10 mouse cellular contexts compared by ENCODE assay signal in the genomic region with DNA sequence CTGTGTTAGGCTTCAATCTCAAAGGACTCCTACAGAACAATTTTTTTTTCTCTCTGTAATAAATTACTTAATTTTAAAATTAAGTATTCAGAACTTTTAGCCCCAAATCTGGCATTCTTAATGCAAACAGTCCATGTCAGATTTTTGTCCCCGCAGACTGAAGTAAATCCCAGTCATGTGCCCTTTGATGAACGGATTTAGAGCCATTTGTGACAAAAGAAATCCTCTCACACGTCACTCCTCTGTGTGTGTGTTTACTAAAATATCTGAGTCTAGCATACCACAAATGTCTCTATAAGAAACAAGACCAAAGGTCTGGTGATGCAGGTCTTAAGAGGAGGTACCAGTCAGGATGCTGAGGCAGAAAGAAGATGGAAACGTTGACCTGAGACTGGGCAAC.
DNase-seq lines count a peak whose midpoint lies in the region; ATAC-seq and TF ChIP-seq lines count a peak whose summit lies in the region.
"Had no signal": no experiment of that assay in that cellular context is flagged by ENCODE, and none has a peak within 500 bp of the region (broad histone marks: within the 10 kb centered on the region; RNA-seq: fewer than 3 reads in every experiment).

No protein-coding gene starts in this region.

- no peaks in the 10 kb centered on the region for H3K9me3 ChIP-seq in embryonic facial prominence, embryonic 13.5 days
- H3K9me3 ChIP-seq in embryonic facial prominence, embryonic 10.5 days = no peaks in the 10 kb centered on the region
- H3K9me3 ChIP-seq in limb, embryonic 13.5 days = no peaks in the 10 kb centered on the region
- H3K9me3 ChIP-seq in limb, embryonic 10.5 days (replicated peaks) = no peaks in the 10 kb centered on the region
- no peaks in the 10 kb centered on the region for H3K9me3 ChIP-seq in limb, embryonic 15.5 days
- H3K9me3 ChIP-seq in stomach, postnatal 0 days (ENCODE audit: control insufficient read depth, low read length) = no peaks in the 10 kb centered on the region
- H3K9me3 ChIP-seq: liver, embryonic 12.5 days had no signal

- peaks cover 63% of the 10 kb centered on the region for H3K4me1 ChIP-seq in embryonic facial prominence, embryonic 13.5 days
- peaks cover 47% of the 10 kb centered on the region for H3K4me1 ChIP-seq in embryonic facial prominence, embryonic 10.5 days
- H3K4me1 ChIP-seq in limb, embryonic 13.5 days = peaks cover 47% of the 10 kb centered on the region
- peaks cover 18% of the 10 kb centered on the region for H3K4me1 ChIP-seq in limb, embryonic 10.5 days
- H3K4me1 ChIP-seq in limb, embryonic 15.5 days = peaks cover 59% of the 10 kb centered on the region
- peaks cover 8% of the 10 kb centered on the region; the same call in 1 of the 2 replicates for H3K4me1 ChIP-seq in stomach, postnatal 0 days (replicated peaks; ENCODE audit: control insufficient read depth, insufficient read depth)
- H3K4me1 ChIP-seq: liver, embryonic 12.5 days had no signal

- no peak overlapping the region for H3K9ac ChIP-seq in embryonic facial prominence, embryonic 13.5 days
- no peak overlapping the region for H3K9ac ChIP-seq in limb, embryonic 13.5 days
- H3K9ac ChIP-seq in limb, embryonic 15.5 days = no peak overlapping the region
- no peak overlapping the region for H3K9ac ChIP-seq in stomach, postnatal 0 days (ENCODE audit: low read length)
- H3K9ac ChIP-seq: liver, embryonic 12.5 days had no signal

- no peak overlapping the region for H3K4me2 ChIP-seq in embryonic facial prominence, embryonic 13.5 days
- no peak overlapping the region for H3K4me2 ChIP-seq in limb, embryonic 13.5 days (replicated peaks)
- H3K4me2 ChIP-seq in limb, embryonic 15.5 days = no peak overlapping the region
- no peak overlapping the region for H3K4me2 ChIP-seq in stomach, postnatal 0 days (replicated peaks; ENCODE audit: low read depth)
- H3K4me2 ChIP-seq: liver, embryonic 12.5 days had no signal

- H3K27ac ChIP-seq in embryonic facial prominence, embryonic 13.5 days = peak overlapping the region; percentile 44; the same call in 1 of the 2 replicates
- no peak overlapping the region for H3K27ac ChIP-seq in embryonic facial prominence, embryonic 10.5 days (replicated peaks)
- H3K27ac ChIP-seq in limb, embryonic 13.5 days = peak overlapping the region; percentile 67
- H3K27ac ChIP-seq in limb, embryonic 10.5 days = no peak overlapping the region
- H3K27ac ChIP-seq in limb, embryonic 15.5 days = peak overlapping the region; percentile 79; the same call in 1 of the 2 replicates
- H3K27ac ChIP-seq in stomach, postnatal 0 days (replicated peaks) = 0 out of 2 replicates have a peak overlapping the region, but pooled peaks have one; percentile 2
- H3K27ac ChIP-seq: liver, embryonic 12.5 days had no signal

- no peak for TF ChIP-seq EP300 in stomach, postnatal 0 days (optimal IDR thresholded peaks at IDR 0.05)

- TF ChIP-seq CTCF in stomach, postnatal 0 days (IDR thresholded peaks at IDR 0.05; ENCODE audit: low read depth) = no peak

- DNase-seq in embryonic facial prominence, embryonic 10.5 days (ENCODE audit: low spot score) = no peak
- no peak for DNase-seq in limb, embryonic 10.5 days (ENCODE audit: low spot score)
- DNase-seq in stomach, postnatal 0 days (ENCODE audit: low spot score) = no peak
- DNase-seq in embryo, embryonic 9.5 days (ENCODE audit: extremely low spot score) = no peak
- DNase-seq in spleen, postnatal 14 days (ENCODE audit: low spot score in 2 of 2) = no peak

- H3K27me3 ChIP-seq in embryonic facial prominence, embryonic 13.5 days = no peaks in the 10 kb centered on the region
- peaks cover 3% of the 10 kb centered on the region; the same call in 1 of the 2 replicates for H3K27me3 ChIP-seq in embryonic facial prominence, embryonic 10.5 days (replicated peaks; ENCODE audit: low read depth, poor library complexity, severe bottlenecking)
- H3K27me3 ChIP-seq in limb, embryonic 13.5 days = no peaks in the 10 kb centered on the region
- no peaks in the 10 kb centered on the region for H3K27me3 ChIP-seq in limb, embryonic 10.5 days (ENCODE audit: low read depth, poor library complexity, severe bottlenecking)
- H3K27me3 ChIP-seq in limb, embryonic 15.5 days = no peaks in the 10 kb centered on the region
- no peaks in the 10 kb centered on the region for H3K27me3 ChIP-seq in stomach, postnatal 0 days (ENCODE audit: control insufficient read depth, insufficient read depth, low read length)
- H3K27me3 ChIP-seq: liver, embryonic 12.5 days had no signal

- H3K4me3 ChIP-seq in embryonic facial prominence, embryonic 13.5 days = no peak overlapping the region
- no peak overlapping the region for H3K4me3 ChIP-seq in embryonic facial prominence, embryonic 10.5 days
- H3K4me3 ChIP-seq in limb, embryonic 13.5 days = no peak overlapping the region
- no peak overlapping the region for H3K4me3 ChIP-seq in limb, embryonic 10.5 days
- H3K4me3 ChIP-seq in limb, embryonic 15.5 days = no peak overlapping the region
- no peak overlapping the region for H3K4me3 ChIP-seq in stomach, postnatal 0 days (ENCODE audit: low read depth, low read length)
- H3K4me3 ChIP-seq: erythroblast, embryonic 14.5 days; liver, embryonic 12.5 days had no signal

- ATAC-seq in embryonic facial prominence, embryonic 13.5 days (ENCODE audit: insufficient number of reproducible peaks, insufficient read depth, low FRiP score, low TSS enrichment, low read depth) = no peak
- no peak for ATAC-seq in limb, embryonic 13.5 days (ENCODE audit: low FRiP score, low read depth)
- ATAC-seq in limb, embryonic 15.5 days (ENCODE audit: insufficient number of reproducible peaks, low FRiP score, low TSS enrichment, low read depth) = no peak
- no peak for ATAC-seq in stomach, postnatal 0 days (ENCODE audit: low FRiP score, low TSS enrichment)
- ATAC-seq: liver, embryonic 12.5 days had no signal

- 35% methylated on average over 4 of the region's 4 CpGs for WGBS in embryonic facial prominence, embryonic 13.5 days
- 45% methylated on average over 4 of the region's 4 CpGs for WGBS in embryonic facial prominence, embryonic 10.5 days
- 47% methylated on average over 4 of the region's 4 CpGs for WGBS in limb, embryonic 13.5 days
- 59% methylated on average over 4 of the region's 4 CpGs for WGBS in limb, embryonic 10.5 days
- WGBS in limb, embryonic 15.5 days = 38% methylated on average over 4 of the region's 4 CpGs
- WGBS in stomach, postnatal 0 days = 22% methylated on average over 4 of the region's 4 CpGs

- H3K36me3 ChIP-seq in embryonic facial prominence, embryonic 13.5 days = peaks cover 55% of the 10 kb centered on the region
- peaks cover 61% of the 10 kb centered on the region for H3K36me3 ChIP-seq in embryonic facial prominence, embryonic 10.5 days (replicated peaks)
- H3K36me3 ChIP-seq in limb, embryonic 13.5 days = peaks cover 33% of the 10 kb centered on the region
- peaks cover 28% of the 10 kb centered on the region for H3K36me3 ChIP-seq in limb, embryonic 10.5 days
- H3K36me3 ChIP-seq in limb, embryonic 15.5 days = 0 out of 2 replicates have a peak, but pooled peaks cover 18% of the 10 kb centered on the region
- H3K36me3 ChIP-seq in stomach, postnatal 0 days (ENCODE audit: control insufficient read depth, insufficient read depth, low read length) = no peaks in the 10 kb centered on the region
- H3K36me3 ChIP-seq: liver, embryonic 12.5 days had no signal

Comparison
In these comparisons a context has a peak if more than half of its experiments do, and no peak if none do; other contexts are left out.
1. H3K27ac ChIP-seq: peak in embryonic facial prominence, embryonic 13.5 days (single experiment), limb, embryonic 13.5 days (single experiment), limb, embryonic 15.5 days (single experiment) and stomach, postnatal 0 days (single experiment); none in embryonic facial prominence, embryonic 10.5 days (single experiment) and limb, embryonic 10.5 days (single experiment).